Mouse (Mus musculus) neutrophil, adult 5-6 weeks (primary cell): Measurements from ENCODE around the gene Nt5dc2. TPM values are rescaled to one million over a fixed set of nuclear protein-coding genes. Genes with fewer than 3 reads are reported as not detected.

ENCODE experiments used
- total RNA-seq: library from RNA; stranded (forward); fragments of 200-1000 nt; gene quantifications from 2 replicates; pipeline ENCODE4 v1.2.3, GENCODE M21; 2017

The Nt5dc2 gene
- total RNA-seq, 1 experiment from 2014 or later = 5.2 TPM

Other genes starting within 250 kb of the Nt5dc2 start
- not detected in 2 replicates for gene Itih4, start 244.6 kb upstream of the Nt5dc2 start, total RNA-seq
- gene Itih3, start 207.3 kb upstream of the Nt5dc2 start, total RNA-seq = not detected in 2 replicates
- not detected in 2 replicates for gene Itih1, start 187.8 kb upstream of the Nt5dc2 start, total RNA-seq
- 4.7 and 6.1 TPM in 2 replicates for gene Nek4, start 179.7 kb upstream of the Nt5dc2 start, total RNA-seq
- 16.0 and 22.6 TPM in 2 replicates for gene Glt8d1, start 129.7 kb upstream of the Nt5dc2 start, total RNA-seq
- gene Spcs1, start 129.4 kb upstream of the Nt5dc2 start, total RNA-seq = 52.3 and 53.5 TPM in 2 replicates
- gene Pbrm1, start 111.9 kb upstream of the Nt5dc2 start, total RNA-seq = 53.5 and 62.5 TPM in 2 replicates
- 82.4 and 84.8 TPM in 2 replicates for gene Gnl3, start 111.9 kb upstream of the Nt5dc2 start, total RNA-seq
- gene Smim4, start 2.1 kb upstream of the Nt5dc2 start, total RNA-seq = 26.9 and 39.7 TPM in 2 replicates
- gene Stab1, start 37.6 kb downstream of the Nt5dc2 start, total RNA-seq = 4.1 and 5.0 TPM in 2 replicates
- gene Tnnc1, start 77.3 kb downstream of the Nt5dc2 start, total RNA-seq = not detected in 2 replicates
- 329 and 351 TPM in 2 replicates for gene Nisch, start 85.9 kb downstream of the Nt5dc2 start, total RNA-seq
- 0.37 and 0.58 TPM in 2 replicates for gene Sema3g, start 86.8 kb downstream of the Nt5dc2 start, total RNA-seq
- 18.7 and 19.3 TPM in 2 replicates for gene Phf7, start 120.3 kb downstream of the Nt5dc2 start, total RNA-seq
- 55.1 and 61.2 TPM in 2 replicates for gene Bap1, start 120.4 kb downstream of the Nt5dc2 start, total RNA-seq
- gene Dnah1, start 192.8 kb downstream of the Nt5dc2 start, total RNA-seq = 0.12 TPM in 2 replicates
- gene Capn7, start 205.6 kb downstream of the Nt5dc2 start, total RNA-seq = 80.2 and 86.2 TPM in 2 replicates